Mouse (Mus musculus) urinary bladder, postnatal 4 days (tissue): ENCODE results near the gene Emp1.

Experiments used
- DNase-seq, 2 experiments: peaks; one replicate each; pipeline ENCODE4 v3.0.0; 2021 to 2022; ENCODE audit warnings: low spot score in 2 of 2

Gene Emp1

GRCm38 (mm10) chr6:135362459-135363159 is at the start of gene Emp1:
Gene Emp1, plus strand, starts transcription at chr6:135362545.
- DNase-seq: peak; percentile 78 to 89

DNA sequence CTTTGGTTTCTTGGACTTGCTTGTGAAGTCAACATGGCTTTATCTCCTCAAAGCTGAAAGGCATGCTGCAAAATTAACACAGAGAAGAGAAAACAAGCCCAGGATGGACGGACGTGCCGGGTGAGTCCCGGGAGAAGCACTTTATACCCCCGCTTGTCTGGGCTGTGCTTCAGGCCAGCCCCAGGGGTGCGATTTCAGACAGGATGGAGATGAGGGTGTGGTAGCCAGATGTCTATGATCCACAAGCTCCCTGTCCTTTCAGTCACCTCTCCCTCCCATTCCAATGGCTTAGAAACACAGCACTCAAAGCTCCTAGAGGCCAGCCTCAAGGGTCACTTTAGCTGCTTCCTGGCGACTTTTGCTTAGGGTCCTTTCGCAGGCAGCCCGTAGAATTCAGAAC is 48.4 kb upstream of the Emp1 start:
- DNase-seq: no peak

DNA sequence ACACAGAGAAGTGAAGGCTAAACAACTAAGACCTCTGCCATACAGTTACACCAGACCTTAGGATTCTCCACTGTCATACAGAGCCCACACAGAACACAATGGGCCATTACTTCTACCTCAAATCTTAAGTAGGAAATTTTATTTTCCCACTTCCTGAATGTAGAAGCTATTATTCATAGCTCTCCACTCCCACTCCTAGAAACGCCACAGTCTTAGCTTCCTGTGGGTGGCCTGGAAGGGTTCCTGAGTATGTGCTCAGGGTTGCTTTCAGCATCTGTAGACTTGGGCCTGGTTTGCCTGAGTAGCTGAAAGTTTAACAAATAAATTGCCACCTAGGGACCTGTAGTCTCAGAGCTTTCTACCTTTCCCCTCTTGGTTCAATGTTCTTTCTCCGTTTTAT is 46.2 kb upstream of the Emp1 start:
- no peak for DNase-seq

DNA sequence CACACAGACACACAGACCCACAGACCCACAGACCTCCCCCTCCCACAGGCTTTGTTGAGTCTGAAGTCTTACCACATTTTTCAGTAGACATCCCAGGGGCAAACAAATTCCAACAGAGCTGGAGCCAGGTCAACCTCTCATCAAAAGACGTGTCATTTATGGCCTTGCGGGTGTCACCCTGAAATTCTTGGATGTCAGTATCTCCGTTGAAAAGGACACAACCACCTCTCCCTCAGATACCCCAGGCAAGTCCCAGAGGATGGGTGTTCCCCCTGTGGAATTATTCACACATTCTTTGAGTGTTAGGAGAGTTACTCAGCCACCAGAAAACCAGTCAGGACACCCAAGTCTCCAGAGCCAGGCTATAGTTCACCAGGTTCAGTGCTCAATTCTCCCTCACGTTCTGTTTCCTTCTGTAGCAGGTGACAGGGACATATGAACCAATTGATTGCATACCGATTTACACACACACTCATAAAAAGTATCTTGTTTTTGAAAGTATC is 42.9 kb upstream of the Emp1 start:
- no peak for DNase-seq

GRCm38 (mm10) chr6:135322749-135323148 is 39.6 kb upstream of the Emp1 start:
- DNase-seq: no peak

DNA sequence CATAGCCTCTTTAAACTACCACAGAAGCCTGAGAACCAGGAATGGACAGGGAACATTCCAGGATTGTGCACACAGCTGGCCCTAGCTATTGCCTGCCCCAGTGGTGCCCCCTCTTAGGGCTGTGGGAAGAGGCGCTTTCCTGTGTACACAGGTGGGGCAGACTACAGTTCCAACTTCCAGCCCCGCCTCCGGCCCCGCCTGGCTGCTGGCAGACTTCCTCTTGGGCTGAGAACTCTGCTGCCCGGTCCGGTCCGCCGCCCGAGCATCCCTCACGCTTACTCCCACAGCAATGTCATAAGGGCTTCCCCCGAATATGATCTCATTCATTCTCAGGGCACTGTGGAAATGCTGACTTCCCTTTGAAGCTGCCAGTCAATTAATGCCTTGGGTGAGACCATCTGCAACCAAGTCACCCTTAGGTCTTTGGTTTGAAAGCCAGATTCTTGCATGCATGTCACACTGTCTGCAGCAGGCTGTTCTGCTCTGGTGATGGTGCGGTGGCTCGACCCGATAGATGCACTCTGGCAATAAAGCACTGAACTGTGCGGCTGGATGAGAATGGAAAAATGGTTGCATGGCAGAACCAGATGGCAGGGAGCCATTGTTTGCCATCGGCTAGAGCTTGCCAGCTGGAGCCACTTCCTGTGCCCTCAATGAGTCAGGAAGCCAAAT is 38.9 kb upstream of the Emp1 start:
- DNase-seq: peak in 1 of 2 experiments; percentile 46

DNA sequence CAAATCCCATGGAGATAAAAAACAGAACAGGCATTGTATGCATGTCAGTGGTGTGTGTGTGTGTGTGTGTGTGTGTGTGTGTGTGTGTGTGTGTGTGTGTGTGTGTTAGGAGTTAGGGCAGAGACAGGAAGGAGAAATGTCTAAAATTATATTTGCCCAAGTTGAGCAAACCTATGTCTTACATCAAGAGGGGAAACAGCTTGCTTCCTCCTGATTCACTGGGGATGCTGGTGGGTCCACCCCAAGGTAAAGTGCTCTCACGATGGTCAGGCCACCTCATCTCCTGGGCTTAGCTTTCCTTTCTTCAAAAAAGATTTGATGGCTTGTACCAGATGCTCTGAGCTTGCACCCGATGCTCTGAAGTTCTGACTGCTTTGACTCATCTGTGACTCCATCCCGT is 38.2 kb upstream of the Emp1 start:
- no peak for DNase-seq

DNA sequence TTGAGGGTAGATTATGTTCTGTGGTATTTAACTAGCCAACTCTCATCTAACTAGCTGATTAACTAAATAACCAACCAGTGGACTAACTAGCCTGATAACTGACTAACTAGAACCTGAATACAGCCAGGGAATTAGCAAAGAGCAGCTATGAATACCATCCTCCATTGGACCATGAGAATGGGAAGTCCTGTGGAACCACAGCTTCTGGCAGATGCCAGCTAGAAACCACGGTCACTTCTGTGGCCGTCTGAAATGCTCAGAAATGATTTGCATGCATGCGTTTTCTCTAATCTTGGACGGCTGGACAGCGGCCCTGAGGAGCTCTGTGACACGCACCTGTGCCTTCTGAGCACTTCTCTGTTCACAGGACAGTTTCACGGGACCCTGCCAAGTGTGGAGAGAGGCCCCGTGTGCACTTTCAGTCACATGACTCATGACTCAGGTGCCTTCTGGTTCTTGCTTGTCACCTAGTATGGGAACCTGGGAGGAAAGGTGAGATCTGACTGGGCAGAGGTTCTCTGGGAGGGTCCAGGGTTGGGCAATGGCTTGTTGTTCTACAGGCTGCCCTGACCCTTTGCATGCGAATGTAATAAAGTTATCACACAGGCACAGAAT is 37.6 kb upstream of the Emp1 start:
- DNase-seq: no peak

DNA sequence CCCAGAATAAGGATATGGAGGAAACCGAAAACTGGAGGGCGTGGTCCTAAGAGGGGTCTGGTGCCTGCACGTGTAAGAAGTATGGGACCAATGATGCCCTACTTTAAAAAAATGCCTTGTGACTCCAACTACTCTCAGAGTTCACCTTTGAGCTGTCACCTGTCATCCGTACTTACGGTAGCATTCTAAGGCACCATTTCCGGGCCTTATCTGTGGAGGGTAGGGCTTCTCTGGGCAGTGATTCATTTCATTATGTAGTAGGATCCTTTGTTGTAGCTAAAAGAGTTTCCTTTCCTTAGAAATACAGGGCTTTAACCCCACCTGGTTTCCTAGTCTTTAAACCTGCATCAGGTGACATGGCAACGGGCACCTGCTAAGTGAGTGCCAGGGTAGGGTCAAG is 35.5 kb upstream of the Emp1 start:
- no peak for DNase-seq

GRCm38 (mm10) chr6:135331916-135332315 is 30.4 kb upstream of the Emp1 start:
- DNase-seq: no peak

- DNase-seq: no peak
These were observed 29.5 kb upstream of the Emp1 start for GRCm38 (mm10) chr6:135332737-135333281.

- peak in 1 of 2 experiments; percentile 31 for DNase-seq
These were observed 28.2 kb upstream of the Emp1 start for GRCm38 (mm10) chr6:135333994-135334651.

GRCm38 (mm10) chr6:135336376-135336775 is 26.0 kb upstream of the Emp1 start:
- DNase-seq: no peak

DNA sequence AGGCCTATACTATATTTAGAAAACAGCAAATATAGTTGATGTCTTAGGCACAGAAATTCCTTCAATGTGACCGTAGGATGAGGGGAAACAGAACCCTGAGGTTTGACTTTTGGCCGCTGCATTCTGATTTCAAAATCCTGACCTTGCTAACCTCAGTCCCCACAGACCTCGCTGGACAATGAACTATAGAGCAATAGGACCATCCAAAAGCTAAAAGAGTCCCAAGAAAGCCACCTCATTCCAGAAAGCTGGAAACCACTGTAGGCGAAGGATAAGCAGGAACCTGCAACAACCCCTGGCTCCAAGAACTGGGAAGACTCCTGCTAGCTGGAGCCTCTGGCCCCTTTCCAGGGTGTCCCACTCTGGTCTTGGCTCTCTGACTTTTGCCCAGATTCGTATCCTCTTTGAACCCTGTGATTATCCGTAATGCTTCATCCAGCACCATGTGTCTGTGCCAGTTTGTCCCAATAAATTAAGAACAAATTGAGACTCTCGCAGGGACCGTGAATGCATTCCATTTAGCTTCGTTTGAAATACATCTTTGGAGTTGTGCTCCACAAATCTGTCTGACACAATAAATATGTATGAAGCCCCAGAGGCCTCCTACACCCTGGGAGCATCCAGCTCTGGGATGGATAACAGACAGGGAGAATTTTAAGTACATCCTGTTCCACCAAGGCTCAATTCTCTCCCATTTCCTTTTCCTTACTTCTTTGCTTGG is 21.8 kb upstream of the Emp1 start:
- DNase-seq: no peak

- no peak for DNase-seq
These were observed 21.3 kb upstream of the Emp1 start for GRCm38 (mm10) chr6:135341076-135341378.

GRCm38 (mm10) chr6:135351638-135352302 is 10.6 kb upstream of the Emp1 start:
- peak in 1 of 2 experiments; percentile 63 for DNase-seq

DNA sequence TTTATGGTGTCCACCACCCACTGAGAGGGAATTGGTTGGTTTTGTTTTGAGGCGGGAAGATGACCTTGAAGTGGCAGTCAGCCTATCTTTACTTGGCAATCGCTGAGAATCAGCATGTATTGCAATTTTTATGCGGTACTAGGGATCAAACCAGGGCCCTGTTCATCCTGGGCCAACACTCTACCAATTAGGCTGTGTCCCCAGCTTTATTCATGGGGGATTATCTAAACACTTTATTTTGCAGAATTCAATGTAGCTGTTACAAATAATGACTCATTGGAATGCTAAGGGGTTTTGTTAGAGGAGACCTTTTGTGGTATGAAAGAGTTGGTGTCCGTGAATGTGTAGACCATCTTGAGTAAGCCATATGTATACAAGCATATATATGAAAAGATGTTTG is 9.8 kb upstream of the Emp1 start:
- DNase-seq: no peak

- DNase-seq: no peak
These were observed 7.4 kb upstream of the Emp1 start for GRCm38 (mm10) chr6:135354953-135355352.

DNA sequence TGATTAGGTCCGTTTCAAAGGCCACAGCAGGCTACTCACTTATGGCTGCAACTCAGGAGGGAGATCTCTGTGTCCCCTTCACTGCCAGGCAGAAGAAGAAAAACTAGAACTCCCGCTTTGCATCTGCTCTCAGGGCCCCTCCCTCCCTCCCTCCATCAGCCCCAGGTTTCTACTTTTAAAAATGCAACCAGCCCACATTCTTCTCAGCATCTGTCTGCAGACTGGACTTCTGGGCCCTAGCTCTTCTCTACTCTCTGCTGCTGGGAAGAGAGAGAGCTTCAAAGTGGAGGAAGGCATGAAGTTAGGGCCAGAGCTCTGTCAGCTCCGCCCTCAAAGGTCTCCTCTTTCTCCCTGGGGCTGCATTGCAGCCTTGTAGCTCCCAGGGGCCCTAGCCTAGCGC is 2.0 kb upstream of the Emp1 start:
- no peak for DNase-seq

DNA sequence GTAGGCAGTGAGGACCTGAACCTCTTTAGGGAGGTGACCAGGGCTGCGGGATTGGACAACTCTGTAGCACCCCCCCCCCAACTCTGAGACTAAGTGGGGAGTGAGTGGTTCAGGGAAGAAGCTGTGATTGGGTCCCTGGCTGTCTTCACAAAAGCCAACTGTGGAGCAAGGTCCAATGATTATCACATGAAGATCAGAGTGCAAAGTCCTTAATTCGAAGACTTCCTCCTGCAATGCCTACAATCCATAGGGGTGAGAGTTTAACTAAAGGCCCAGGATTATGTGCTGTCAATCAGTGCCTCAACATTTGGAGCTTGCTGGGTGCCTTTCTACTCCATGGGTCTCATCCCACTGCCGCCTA is 267 bp upstream of the Emp1 start:
- DNase-seq: no peak
